Mouse (Mus musculus) thymus, adult 18-20 months (tissue): Measurements from ENCODE around the gene Cd8a.

Experiments
- DNase-seq, 2 experiments: peaks; one replicate each; pipeline ENCODE4 v3.0.0; 2022; ENCODE audit warnings: mixed read lengths in 2 of 2

Cd8a gene

DNA sequence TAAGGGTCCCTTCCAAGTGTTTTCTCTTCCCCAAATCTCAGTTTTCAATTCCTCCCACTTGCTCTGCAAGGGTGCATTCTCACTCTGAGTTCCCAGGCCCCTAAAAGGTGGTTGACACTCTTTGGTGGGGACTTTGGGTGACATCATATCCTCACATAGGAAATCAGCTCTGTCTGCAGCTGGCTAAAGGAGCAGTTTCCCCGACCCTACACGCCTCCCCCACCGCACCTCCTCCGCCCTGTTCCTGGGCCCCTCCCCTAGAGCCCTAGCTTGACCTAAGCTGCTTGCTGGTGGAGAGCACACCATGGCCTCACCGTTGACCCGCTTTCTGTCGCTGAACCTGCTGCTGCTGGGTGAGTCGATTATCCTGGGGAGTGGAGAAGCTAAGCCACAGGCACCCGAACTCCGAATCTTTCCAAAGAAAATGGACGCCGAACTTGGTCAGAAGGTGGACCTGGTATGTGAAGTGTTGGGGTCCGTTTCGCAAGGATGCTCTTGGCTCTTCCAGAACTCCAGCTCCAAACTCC lies at the start of gene Cd8a:
Cd8a (plus strand) TSS at position 179 of the 527 bp plus-strand sequence.
- peak; percentile 90 to 94 for DNase-seq

DNA sequence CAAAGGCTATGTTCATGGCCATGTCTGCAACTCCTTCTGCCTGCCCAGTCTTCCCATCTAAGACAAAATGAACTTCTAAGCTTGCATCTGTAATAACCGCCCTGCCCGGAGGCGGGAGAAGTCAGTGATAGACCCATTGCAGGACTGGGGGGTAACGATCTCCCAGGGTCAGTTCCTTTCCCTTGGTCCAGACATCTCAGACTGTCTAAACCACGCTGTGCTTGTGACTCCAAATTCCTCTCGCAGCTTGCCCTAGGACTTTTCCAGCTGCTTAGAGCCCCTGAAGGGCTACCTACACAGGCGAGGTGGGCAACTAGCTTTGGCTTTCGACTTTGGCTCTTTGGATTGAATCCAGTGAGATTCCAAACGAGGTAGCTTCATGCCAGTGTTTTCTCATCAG lies 48.4 kb upstream of the Cd8a start:
- DNase-seq: no peak

DNA sequence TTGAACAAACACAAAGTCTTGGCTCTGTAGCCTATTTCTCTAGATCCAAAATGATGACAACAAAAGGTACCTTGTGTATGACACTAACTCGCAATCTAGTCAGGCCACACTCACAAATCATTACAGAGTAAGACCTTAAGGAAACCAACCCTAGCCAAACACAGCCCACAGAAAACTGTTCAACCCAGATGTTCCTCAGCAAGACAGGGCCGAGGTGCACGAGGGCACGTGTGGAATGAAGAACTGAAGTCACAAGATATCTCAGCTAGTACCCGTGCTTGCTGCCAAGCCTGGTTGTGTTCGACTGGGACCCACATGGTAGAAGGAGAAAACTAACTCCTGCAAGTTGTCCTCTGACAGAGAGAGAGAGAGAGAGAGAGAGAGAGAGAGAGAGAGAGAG lies 43.3 kb upstream of the Cd8a start:
- DNase-seq: peak in 1 of 2 experiments; percentile 36

DNA sequence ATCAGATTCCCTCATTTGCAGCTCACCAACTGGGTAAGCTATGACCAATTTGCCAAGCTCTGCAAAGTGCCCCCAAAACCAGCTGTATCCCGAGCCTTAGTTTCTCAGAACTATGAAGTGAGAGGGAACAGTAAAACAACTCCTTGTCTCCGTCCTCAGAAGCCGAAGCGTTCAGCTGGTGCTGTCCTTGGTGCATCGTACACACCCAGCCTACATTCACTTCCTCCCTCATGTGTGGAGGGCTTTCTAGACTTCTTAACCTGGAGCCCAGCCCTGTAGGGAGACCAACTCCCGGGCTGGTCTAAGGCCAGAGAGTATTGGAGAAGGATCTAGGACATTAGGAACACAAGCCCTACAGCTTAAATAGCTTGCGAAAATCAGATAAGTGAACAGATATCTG lies 42.7 kb upstream of the Cd8a start:
- DNase-seq: peak in 1 of 2 experiments; percentile 52

DNA sequence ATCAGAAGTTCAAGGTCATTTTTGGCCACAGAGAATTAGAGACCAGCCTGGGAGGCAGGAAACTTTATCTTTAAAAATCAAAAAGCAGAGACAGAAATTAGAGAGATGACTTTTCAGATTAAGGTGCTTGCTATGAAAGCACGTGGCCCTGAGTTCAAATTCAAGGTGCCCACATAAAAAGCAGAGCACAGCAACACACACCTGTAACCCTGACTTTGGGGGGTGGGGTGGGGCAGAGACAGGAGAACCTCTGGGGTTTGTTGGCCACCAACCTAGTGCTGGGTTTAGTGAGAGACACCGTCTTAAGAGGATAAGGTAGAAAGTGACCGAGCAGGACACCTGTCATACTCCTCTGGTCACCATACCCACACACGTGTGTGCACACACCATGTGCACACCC lies 41.7 kb upstream of the Cd8a start:
- DNase-seq: peak in 1 of 2 experiments; percentile 71

DNA sequence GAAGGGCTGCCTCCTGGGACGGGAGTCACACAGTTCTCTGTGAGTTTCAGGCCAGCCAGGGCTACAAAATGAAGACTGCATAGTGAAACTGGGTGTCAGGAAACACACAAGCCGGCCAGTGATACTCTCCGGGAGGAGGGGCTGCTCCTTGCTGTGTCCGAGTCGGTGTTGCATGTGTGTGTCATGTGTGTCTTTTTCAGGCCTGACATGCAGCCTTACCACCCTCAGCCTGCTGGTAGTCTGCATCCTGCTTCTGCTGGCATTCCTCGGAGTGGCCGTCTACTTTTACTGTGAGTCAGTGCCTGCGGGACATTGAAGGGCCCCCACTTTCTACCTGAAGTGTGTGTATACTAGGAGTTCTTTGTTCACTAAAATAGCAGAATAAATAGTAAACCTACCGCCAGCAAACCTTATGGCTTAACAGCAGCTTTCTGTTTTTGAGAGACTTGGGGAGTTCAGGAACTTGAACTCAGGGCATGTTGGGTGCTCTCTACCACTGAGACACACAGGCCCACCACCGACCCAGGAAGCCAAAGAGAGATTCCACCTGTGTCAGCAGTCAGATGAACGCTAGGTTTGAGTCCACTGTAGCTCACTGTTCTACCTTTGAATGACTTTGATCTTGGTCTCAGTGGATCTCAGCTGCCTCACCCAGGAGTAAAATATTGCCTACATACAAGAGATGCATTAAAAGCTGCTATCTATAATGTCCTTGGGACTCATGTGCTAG lies 40.8 kb upstream of the Cd8a start:
- peak in 1 of 2 experiments; percentile 65 for DNase-seq

DNA sequence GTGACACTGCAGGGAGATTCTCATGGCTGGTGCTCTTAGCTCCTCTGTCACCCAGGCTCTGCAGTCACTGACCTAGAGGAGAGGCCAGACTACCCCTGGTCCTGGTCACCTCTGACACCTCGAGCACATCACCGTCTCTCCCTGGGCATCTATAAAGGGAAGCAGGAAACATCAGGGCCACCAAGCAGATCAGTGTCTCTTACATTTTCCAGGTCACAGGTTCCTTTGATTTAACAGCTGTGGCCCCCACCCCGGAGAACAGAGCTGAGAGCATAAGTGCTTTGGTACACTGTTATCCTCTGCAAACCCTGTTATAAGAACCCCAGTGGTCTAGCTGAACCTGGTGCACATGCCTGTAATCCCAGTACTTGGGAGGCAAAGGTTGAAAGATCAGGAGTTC lies 40.2 kb upstream of the Cd8a start:
- DNase-seq: peak in 1 of 2 experiments; percentile 67

DNA sequence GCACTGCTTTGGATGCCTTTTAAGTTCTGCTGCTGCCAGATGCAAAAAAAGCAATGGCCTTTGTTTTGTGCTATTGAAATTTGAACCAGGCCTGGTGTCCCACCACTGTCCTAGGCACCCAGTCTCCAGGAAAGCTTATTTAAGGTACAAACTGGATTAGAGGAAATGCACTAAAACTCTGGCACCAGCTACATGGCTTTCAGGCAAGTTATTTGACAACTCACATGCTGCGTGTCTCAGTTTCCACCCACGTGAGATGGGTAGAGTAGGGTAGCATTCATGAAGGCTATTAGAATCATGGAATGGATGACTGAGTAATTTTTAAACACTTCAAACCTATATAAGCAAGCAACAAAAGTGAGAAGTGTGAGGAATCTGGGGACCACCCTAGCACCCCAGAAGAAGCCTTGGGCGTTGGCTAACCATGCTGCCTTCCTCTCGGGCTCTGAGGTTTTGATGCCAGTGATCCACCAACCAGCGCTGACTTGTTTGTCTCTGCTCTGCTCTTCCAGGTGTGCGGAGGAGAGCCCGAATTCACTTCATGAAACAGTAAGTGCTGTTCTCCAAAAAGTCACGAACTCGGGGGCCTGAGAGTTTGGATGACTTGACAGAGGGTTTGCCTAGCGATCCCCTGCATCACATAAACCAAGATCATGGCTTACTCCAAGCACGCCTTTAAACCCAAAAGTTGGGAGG lies 39.5 kb upstream of the Cd8a start:
- DNase-seq: peak; percentile 64 to 79

DNA sequence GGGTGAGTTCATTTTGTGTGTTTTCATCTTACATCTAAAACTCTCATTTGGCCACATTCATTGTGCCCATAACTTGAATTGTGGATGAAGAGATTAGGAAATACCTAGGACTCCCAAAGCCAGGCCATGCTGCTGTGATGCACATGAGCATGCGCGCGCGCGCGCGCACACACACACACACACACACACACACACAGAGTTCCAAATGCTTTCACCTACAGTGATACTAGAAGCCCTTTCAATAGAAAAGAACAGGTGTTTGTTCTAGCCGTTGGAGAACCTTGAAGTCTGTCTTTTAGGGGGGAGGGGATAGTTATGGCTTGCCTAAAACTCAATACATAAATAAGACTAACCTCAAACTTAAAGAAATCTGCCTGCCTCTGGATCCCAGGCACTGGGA lies 35.6 kb upstream of the Cd8a start:
- DNase-seq: peak in 1 of 2 experiments; percentile 72

DNA sequence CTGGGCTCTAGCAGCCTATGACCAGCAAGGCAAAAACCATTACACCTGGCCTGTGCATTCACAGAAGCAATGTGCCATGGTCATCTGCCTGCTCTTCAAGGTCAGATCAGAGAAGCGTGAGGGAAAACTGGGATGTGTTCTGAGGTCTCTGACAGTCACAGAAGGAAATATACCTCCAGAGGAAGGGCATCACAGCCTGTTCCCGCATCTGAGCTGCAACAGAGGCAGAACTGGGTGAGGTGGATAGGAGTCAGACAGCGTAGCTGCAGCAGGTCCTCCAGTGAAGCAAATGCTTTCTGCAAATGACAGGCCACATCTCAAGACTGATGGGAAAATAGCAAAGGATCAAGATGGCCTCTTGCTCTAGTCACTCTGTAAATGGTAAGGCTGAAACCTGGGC lies 34.3 kb upstream of the Cd8a start:
- peak in 1 of 2 experiments; percentile 38 for DNase-seq

DNA sequence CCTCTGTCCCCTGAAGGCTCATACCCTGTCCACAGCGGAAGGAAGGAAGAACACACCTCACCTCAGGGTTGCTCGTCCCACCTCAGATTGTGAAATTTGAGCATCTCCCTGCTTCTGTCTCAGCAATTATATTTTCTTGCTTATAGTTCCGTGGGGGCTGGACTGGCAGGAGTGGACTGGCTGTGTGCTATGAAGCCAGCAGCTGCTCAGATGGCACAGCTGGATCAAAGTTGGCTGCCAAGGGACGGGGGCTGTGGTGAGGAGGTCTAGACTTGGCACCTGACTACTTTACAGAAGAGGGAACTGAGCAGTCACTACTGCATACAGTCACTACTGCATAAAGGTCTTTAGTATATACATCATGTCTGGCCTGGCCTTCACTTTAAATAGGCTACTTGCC lies 33.9 kb upstream of the Cd8a start:
- DNase-seq: peak in 1 of 2 experiments; percentile 74

DNA sequence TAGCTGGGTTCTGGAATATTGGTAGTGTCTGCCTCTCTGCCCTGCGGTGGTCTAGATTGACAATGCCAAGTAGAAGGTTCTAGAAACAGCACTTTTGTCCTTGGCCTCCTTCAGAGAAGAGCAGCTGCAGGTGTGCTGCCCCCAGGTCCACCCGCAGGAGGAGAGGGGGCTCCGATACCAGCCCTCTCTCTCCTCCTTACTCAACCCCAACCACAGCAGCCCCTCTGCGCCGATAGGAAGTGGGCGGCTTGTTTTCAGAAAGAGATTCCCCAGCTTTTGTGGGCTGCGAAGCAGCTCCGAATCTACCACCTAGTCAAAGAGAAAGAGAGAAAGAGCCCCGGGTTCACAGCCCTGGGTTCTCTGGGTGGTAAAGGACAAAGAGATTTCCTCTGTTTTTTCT lies 32.0 kb upstream of the Cd8a start:
- DNase-seq: peak; percentile 83 to 93

DNA sequence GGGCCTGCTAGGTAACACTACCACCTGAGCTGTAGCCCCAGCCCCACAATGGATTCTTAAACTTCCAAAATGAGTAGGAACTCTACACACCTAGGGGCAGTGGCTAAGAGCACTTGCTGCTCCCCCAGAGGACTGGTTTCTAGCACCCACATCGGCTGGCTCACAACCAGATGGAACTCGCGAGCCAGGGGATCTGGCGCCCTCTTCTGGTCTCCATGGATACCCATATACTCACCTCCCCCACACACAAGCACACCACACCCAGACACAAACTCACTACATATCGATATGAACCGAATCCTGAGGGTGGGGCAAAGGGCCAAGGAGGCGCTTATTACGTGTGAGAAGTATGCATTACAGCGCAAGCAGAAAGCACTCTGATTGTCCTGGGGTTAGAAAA lies 25.2 kb upstream of the Cd8a start:
- DNase-seq: no peak

DNA sequence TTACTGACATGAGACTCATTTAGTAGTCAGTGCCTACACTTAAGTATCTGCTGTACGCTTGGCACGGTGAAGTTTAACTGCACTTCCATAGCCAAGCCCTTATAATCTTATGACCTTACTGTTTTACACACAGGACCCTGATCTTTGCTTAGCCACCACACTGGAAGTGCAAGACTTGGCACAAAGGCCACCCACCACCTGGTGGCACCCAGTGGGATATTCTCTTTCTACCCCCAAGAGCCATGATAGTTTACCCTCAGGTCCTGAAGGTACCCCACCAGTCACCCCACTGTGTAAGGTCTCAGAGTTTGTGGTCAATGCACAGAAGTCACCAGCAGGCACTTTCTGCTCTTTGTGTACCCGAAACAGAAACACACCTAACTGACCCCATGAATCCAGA lies 22.0 kb upstream of the Cd8a start:
- peak in 1 of 2 experiments; percentile 71 for DNase-seq

DNA sequence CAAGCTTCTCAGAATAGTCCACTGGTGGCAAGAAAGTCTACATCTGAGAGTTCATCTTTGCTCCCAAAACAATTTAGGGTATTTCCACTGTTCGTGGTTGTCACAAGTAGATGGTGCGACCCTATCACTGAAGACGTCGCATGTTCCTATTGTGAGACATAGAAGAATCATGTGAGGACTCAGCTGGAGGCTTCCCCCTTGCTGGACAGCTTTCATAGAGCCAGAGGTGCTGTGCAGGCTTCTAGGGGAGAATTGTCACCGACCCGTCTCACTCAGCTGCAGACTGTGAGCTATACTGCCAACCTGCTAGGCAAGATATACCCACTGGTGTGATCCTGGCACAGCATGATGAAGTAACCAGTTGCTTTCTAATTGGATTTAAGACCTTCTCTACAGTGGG lies 21.0 kb upstream of the Cd8a start:
- no peak for DNase-seq

DNA sequence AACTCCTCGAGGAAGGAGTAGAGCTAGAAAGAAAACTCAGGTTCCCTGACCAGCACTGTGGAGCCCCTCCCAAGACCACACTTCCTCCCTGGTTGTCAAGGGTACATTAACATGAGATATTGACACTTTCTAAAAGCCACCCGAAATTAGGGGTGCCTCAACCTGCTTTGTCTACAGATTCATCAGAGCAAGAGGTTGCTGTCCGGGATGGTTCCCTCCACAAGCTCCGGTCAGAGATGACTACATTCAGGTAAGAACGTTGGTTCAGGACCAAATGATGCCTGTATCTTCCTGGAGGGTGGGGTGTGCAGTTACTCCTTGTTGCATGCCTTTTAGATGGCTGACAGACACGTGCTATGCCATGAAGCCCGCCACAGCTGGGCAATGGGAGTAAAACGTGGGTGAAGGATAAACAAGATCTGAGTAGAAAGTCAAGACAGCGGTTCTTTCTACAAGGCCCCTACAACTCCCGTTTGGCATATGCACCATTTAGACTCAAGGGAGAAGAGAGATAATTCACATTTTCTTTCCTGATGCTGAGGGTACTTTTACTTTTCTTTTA lies 20.3 kb upstream of the Cd8a start:
- DNase-seq: peak in 1 of 2 experiments; percentile 56

DNA sequence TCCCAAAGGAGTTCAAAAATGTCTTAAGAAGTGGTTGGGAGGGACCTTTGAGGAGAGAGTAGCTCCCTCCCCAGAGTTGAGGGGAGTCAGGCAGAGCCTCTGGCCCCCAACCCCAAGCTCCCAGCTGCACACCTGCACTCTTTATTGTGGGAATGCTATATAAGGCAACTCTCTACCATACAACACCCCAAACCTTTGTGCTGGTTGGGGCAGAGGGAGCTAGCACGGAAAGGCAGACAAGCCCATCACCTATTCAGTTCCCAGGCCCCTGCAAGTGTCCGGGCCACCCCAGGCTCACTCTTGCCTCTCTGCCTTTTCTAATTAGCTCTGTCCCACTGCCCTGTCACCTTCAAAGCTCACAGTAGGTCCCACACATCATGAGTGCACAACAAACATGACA lies 19.5 kb upstream of the Cd8a start:
- DNase-seq: peak; percentile 78 to 90

DNA sequence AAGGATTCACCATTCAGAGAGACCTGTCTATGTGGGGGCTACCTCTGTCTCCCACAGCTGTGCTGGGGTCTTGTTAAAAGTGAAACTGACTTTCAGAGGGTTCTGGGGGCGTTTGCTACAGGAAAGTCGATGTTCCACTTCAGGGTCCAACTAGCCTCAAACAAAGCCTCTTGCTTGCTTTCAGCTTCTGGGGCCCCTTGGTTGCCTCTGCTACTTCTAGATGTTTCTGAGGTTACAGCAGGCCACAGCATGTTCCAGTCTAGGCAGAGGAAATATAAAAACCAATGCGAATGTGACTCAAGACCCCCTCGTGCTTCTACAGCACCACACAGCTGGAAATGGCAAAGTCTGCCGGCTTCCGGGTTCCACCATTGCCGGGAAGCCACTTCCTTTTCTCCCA lies 15.7 kb upstream of the Cd8a start:
- peak in 1 of 2 experiments; percentile 72 for DNase-seq

DNA sequence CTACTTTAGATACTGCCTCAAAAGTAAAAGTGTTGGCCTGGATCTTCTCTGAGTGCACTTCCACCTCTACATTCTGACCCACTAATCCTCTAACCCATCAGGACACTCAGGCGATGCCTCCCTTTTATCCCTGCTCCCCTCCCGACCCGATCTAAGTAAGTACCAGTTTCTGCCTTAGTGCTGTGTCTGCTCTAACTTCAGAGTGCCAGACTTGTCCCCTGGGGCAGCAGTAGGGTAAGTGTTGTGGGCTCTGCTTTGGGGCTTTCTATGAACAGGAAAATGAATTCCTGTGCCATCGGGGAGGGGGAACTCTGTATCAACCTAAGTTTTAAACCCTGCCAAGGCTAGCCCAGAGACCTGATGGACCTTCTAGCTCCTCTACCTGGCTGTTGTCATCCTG lies 13.0 kb upstream of the Cd8a start:
- no peak for DNase-seq

DNA sequence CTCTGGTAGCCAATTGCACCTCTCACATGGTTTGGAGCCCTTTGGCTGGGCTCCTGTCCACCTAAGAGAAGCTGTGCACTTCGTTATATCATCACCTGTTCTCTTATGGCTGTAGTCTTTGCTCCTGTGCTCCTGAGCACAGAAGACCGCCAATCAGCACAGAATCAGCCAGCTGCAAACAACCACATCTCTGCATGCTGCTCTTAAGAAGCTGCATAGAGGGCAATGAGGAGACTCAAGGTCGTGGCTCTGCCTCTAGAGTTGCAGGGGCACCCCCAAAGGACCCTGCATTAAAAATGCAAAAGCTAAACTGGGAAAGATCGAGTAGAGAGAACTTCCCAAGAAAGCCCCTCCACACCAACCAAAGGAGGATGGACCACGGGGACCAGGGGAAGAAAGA lies 12.5 kb upstream of the Cd8a start:
- peak in 1 of 2 experiments; percentile 79 for DNase-seq

DNA sequence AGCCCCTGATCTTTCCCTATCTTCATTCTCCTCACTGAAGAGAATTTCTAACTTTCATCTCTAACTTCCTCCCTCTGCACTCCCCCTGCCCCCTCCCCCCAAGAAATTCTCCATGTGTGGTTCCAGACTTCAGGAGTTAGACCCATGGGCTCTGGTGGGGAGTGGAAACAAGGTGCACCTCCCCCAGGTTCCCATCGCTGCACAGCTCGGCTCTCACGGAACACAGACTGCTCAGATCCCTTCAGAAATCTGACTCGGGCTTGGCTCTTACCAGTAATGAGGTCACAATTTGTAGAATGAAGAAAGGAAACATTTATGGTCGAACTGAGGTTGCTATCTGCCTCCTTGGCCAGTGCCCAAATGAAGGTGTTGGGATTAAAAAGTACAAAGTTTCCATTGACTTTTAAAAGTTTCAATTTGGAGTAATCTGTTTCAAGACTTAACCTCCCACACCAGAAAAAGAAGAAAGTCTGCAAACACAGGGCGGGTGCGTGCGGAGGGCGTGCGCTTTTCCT lies 12.0 kb upstream of the Cd8a start:
- DNase-seq: no peak

DNA sequence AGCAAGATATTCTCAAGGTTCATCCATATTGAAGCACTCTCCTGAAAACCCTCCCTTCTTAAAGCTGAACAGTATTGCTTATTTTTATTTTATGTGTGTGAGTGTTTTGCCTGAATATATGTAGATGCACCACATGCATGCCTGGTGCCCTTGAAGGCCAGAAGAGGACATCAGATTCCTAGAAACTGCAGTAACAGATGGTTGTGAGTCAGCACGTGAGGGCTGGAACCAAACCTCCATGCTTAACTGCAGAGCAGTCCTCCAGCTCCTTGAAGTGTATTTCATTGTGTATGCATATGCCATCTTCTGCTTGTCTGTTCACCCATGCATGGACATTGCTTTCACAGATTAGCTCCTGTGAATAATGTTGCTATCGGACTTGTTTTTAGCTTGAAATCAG lies 9.2 kb upstream of the Cd8a start:
- DNase-seq: no peak

DNA sequence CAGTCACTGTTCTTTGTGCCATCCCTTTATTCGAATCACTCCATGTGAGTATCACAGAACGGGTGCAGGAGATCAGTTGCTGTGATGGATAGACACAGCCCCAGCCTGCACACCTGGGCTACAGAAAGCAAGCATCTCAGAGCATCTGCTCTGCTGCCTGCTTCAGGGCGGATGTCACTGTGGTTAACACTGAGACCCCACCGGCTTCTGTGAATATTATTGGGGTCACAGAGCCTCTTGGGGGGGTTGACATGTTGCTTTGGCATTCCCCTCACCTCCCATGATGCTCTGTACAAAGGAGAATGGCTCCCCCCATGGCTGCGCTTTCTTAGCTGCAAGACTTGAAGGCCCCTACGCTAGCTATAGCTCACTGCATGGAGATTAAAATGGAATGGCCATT lies 3.8 kb upstream of the Cd8a start:
- peak; percentile 88 to 95 for DNase-seq
